Mouse (Mus musculus): ENCODE data around the gene Dgkb. TPM values are rescaled to one million over a fixed set of nuclear protein-coding genes. Genes with fewer than 3 reads are reported as not detected.

Gene Dgkb
- polyA plus RNA-seq, 1 experiment from 2014 or later, result 8.9 TPM

DNA sequence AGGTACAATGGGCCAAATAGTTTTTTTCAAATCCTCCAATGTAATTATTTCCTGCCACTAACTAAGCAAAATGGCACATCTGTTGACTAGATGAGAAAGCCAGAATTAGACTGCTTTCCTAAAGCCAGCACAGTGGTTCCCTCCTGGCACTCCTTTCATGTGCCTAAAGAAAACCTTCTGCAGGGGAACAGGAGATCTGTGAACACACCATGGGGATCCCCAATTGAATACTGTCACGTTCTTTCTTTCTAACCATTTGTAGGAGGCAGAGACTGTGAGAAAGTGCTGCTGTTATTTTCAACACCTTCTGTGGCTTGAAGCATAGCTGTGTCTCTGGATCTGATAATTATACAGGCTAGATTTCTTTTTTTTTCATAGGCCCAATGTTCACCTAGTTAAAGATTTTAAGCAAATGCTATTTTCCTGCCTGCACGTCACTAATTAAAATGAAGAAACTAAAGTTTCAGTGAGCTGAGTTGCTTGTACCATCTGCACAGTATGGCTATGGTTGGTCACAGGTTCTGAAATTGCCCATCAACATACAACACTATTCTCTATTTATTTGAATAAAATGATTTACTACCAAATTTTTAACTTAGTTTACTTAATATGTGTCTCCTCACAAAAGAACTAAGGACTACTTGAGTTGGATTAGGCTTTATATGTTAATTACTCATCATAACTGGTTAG lies 161.1 kb downstream of the Dgkb start:
- Histone ChIP-seq H3K4me1 (ENCODE audit: control insufficient read depth, insufficient read depth, low read length) (no peaks in the 10 kb centered on the region), H3K27me3 (ENCODE audit: control insufficient read depth, insufficient read depth, low read depth, low read length) (no peaks in the 10 kb centered on the region), H3K27ac (ENCODE audit: low read length) (no peak overlapping the region), H3K36me3 (ENCODE audit: control insufficient read depth, insufficient read depth, low read length) (no peaks in the 10 kb centered on the region), H3K9me3 (replicated peaks; ENCODE audit: control insufficient read depth, low read length, poor library complexity, severe bottlenecking) (no peaks in the 10 kb centered on the region), H3K9ac (ENCODE audit: low read depth, low read length) (no peak overlapping the region), H3K4me3 (ENCODE audit: low read depth, low read length) (no peak overlapping the region), H3K4me2 (ENCODE audit: low read length) (no peak overlapping the region)
- WGBS, result 40% methylated on average over 2 of the region's 2 CpGs
- ATAC-seq, result peak; percentile 70

GRCm38 (mm10) chr12:37985352-37985751 lies 167.8 kb downstream of the Dgkb start:
- 76% methylated on average over 1 of the region's 1 CpGs for WGBS
- no peak for ATAC-seq
- H3K4me1 ChIP-seq (ENCODE audit: control insufficient read depth, insufficient read depth, low read length), result no peaks in the 10 kb centered on the region

GRCm38 (mm10) chr12:37988066-37988591 lies 170.6 kb downstream of the Dgkb start:
- H3K9me3 ChIP-seq (replicated peaks; ENCODE audit: control insufficient read depth, low read length, poor library complexity, severe bottlenecking), result no peaks in the 10 kb centered on the region
- no peaks in the 10 kb centered on the region for H3K36me3 ChIP-seq (ENCODE audit: control insufficient read depth, insufficient read depth, low read length)
- no peaks in the 10 kb centered on the region for H3K4me1 ChIP-seq (ENCODE audit: control insufficient read depth, insufficient read depth, low read length)
- no peak overlapping the region for H3K4me3 ChIP-seq (ENCODE audit: low read depth, low read length)
- no peak overlapping the region for H3K9ac ChIP-seq (ENCODE audit: low read depth, low read length)
- no peak overlapping the region for H3K27ac ChIP-seq (ENCODE audit: low read length)
- no peak overlapping the region for H3K4me2 ChIP-seq (ENCODE audit: low read length)
- H3K27me3 ChIP-seq (ENCODE audit: control insufficient read depth, insufficient read depth, low read depth, low read length), result no peaks in the 10 kb centered on the region
- ATAC-seq, result no peak
- 65% methylated on average over 1 of the region's 1 CpGs for WGBS

More at GRCm38 (mm10) chr12:37985352-37985751, 167.8 kb downstream of the Dgkb start:
- H3K27me3 ChIP-seq (ENCODE audit: control insufficient read depth, insufficient read depth, low read depth, low read length), result no peaks in the 10 kb centered on the region
- H3K9me3 ChIP-seq (replicated peaks; ENCODE audit: control insufficient read depth, low read length, poor library complexity, severe bottlenecking), result no peaks in the 10 kb centered on the region
- H3K27ac ChIP-seq (ENCODE audit: low read length), result no peak overlapping the region
- H3K9ac ChIP-seq (ENCODE audit: low read depth, low read length), result no peak overlapping the region
- H3K36me3 ChIP-seq (ENCODE audit: control insufficient read depth, insufficient read depth, low read length), result no peaks in the 10 kb centered on the region
- H3K4me2 ChIP-seq (ENCODE audit: low read length), result no peak overlapping the region
- H3K4me3 ChIP-seq (ENCODE audit: low read depth, low read length), result no peak overlapping the region

DNA sequence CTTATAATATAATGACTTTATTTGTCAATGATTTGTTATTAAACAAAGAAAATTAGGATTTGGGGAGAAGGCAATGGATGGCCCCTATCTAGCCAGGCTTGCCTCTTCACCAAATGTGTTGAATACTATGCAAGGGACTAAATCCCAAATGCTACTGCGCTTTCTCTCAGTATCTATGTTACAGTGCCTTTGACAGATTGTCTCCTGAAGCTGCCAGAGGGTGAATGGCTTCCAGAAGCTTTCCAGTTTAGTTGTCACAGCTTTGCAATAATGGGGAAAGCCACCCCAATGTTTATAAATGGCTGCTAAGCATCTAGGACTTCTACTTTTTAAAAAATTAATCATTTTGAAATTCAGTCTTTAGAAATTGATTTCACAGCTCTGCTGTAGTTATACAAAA lies 175.7 kb downstream of the Dgkb start:
- Histone ChIP-seq H3K27me3 (ENCODE audit: control insufficient read depth, insufficient read depth, low read depth, low read length) (no peaks in the 10 kb centered on the region), H3K4me2 (ENCODE audit: low read length) (no peak overlapping the region), H3K27ac (ENCODE audit: low read length) (no peak overlapping the region), H3K4me1 (ENCODE audit: control insufficient read depth, insufficient read depth, low read length) (no peaks in the 10 kb centered on the region), H3K36me3 (ENCODE audit: control insufficient read depth, insufficient read depth, low read length) (no peaks in the 10 kb centered on the region), H3K4me3 (ENCODE audit: low read depth, low read length) (no peak overlapping the region), H3K9me3 (replicated peaks; ENCODE audit: control insufficient read depth, low read length, poor library complexity, severe bottlenecking) (no peaks in the 10 kb centered on the region), H3K9ac (ENCODE audit: low read depth, low read length) (no peak overlapping the region)
- ATAC-seq, result no peak
- WGBS, result 93% methylated on average over 1 of the region's 1 CpGs

DNA sequence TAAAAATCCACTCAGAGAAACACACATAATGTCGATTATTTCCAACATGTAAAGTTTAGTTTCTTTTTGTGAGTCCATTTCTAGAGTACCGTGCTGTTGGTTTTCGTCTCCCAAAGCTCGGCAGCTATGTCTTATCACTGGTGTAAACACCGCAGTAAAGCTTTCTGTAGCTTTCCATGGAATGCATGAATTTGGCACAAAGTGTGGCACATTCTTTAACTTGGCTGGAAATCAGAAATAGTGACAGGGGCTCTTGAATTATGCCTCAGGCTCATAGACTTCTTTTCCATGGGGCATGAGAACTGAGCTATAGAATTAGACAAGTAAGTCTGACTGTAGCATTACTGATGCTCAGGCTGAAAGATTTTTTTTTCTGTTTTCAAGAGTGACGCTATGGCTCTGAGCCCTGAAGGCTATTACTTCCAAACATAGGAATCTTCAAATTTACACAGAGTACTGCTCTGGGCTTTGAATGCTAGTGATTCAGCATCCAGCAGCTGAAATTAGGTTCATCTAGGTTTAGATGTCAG lies 179.0 kb downstream of the Dgkb start:
- no peaks in the 10 kb centered on the region for H3K36me3 ChIP-seq (ENCODE audit: control insufficient read depth, insufficient read depth, low read length)
- H3K9ac ChIP-seq (ENCODE audit: low read depth, low read length), result no peak overlapping the region
- no peak overlapping the region for H3K4me2 ChIP-seq (ENCODE audit: low read length)
- no peaks in the 10 kb centered on the region for H3K27me3 ChIP-seq (ENCODE audit: control insufficient read depth, insufficient read depth, low read depth, low read length)
- H3K4me1 ChIP-seq (ENCODE audit: control insufficient read depth, insufficient read depth, low read length), result no peaks in the 10 kb centered on the region
- H3K9me3 ChIP-seq (replicated peaks; ENCODE audit: control insufficient read depth, low read length, poor library complexity, severe bottlenecking), result no peaks in the 10 kb centered on the region
- WGBS, result 87% methylated on average over 6 of the region's 6 CpGs
- H3K4me3 ChIP-seq (ENCODE audit: low read depth, low read length), result no peak overlapping the region
- ATAC-seq, result no peak
- no peak overlapping the region for H3K27ac ChIP-seq (ENCODE audit: low read length)

- no peak overlapping the region for H3K4me3 ChIP-seq (ENCODE audit: low read depth, low read length)
- H3K4me2 ChIP-seq (ENCODE audit: low read length), result no peak overlapping the region
- H3K9ac ChIP-seq (ENCODE audit: low read depth, low read length), result no peak overlapping the region
- no peaks in the 10 kb centered on the region for H3K4me1 ChIP-seq (ENCODE audit: control insufficient read depth, insufficient read depth, low read length)
- H3K27ac ChIP-seq (ENCODE audit: low read length), result no peak overlapping the region
- ATAC-seq, result no peak
- WGBS, result 92% methylated on average over 4 of the region's 4 CpGs
- H3K9me3 ChIP-seq (replicated peaks; ENCODE audit: control insufficient read depth, low read length, poor library complexity, severe bottlenecking), result no peaks in the 10 kb centered on the region
- H3K36me3 ChIP-seq (ENCODE audit: control insufficient read depth, insufficient read depth, low read length), result no peaks in the 10 kb centered on the region
- H3K27me3 ChIP-seq (ENCODE audit: control insufficient read depth, insufficient read depth, low read depth, low read length), result no peaks in the 10 kb centered on the region
Measured at GRCm38 (mm10) chr12:38017674-38018073, 200.1 kb downstream of the Dgkb start.

DNA sequence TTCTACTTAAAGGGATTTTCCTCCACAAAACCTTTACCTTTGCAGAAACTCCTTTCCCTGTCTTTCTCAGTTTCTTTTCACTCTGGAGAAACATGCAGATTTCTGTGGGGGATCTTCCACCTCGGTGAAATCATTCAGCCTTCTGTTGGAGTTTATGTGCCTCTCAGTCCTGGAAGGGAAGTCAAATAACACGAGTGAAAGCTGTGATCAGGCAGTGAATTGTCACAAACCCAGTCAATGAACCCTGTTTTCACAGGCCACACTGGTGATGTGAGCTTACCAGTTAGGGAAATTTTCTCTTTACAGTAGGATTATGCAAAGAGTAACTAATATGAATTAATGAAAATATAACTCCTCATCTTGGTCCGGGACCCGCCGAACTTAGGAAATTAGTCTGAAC lies 229.7 kb downstream of the Dgkb start:
- no peak overlapping the region for H3K9ac ChIP-seq (ENCODE audit: low read depth, low read length)
- no peaks in the 10 kb centered on the region for H3K36me3 ChIP-seq (ENCODE audit: control insufficient read depth, insufficient read depth, low read length)
- WGBS, result 90% methylated on average over 5 of the region's 5 CpGs
- H3K27ac ChIP-seq (ENCODE audit: low read length), result no peak overlapping the region
- no peaks in the 10 kb centered on the region for H3K27me3 ChIP-seq (ENCODE audit: control insufficient read depth, insufficient read depth, low read depth, low read length)
- no peak for ATAC-seq
- no peaks in the 10 kb centered on the region for H3K4me1 ChIP-seq (ENCODE audit: control insufficient read depth, insufficient read depth, low read length)
- no peak overlapping the region for H3K4me2 ChIP-seq (ENCODE audit: low read length)
- H3K9me3 ChIP-seq (replicated peaks; ENCODE audit: control insufficient read depth, low read length, poor library complexity, severe bottlenecking), result no peaks in the 10 kb centered on the region
- H3K4me3 ChIP-seq (ENCODE audit: low read depth, low read length), result no peak overlapping the region

DNA sequence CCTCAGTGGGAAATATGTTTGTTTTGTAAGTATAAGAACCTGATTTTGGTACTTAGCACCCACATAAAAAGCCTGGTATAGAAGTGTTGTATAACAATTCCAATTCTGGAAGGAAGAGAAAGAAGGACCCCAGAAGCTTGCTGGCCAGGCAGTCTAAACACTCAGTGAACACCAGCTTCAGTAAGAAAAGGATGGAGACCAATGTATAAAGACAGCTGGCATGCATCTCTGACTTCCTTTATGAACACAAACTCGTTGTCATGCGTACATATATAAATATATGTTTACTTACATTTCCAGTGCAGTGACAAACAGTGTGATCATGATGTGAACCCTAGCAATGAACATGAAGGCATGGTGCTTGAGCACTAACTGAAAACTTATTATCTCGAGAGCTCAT lies 270.7 kb downstream of the Dgkb start:
- no peak overlapping the region for H3K9ac ChIP-seq (ENCODE audit: low read depth, low read length)
- ATAC-seq, result no peak
- no peak overlapping the region for H3K4me3 ChIP-seq (ENCODE audit: low read depth, low read length)
- 88% methylated on average over 3 of the region's 3 CpGs for WGBS
- no peaks in the 10 kb centered on the region for H3K4me1 ChIP-seq (ENCODE audit: control insufficient read depth, insufficient read depth, low read length)
- H3K36me3 ChIP-seq (ENCODE audit: control insufficient read depth, insufficient read depth, low read length), result no peaks in the 10 kb centered on the region
- no peak overlapping the region for H3K4me2 ChIP-seq (ENCODE audit: low read length)
- no peak overlapping the region for H3K27ac ChIP-seq (ENCODE audit: low read length)
- H3K27me3 ChIP-seq (ENCODE audit: control insufficient read depth, insufficient read depth, low read depth, low read length), result no peaks in the 10 kb centered on the region
- no peaks in the 10 kb centered on the region for H3K9me3 ChIP-seq (replicated peaks; ENCODE audit: control insufficient read depth, low read length, poor library complexity, severe bottlenecking)

GRCm38 (mm10) chr12:38111928-38112327 lies 294.4 kb downstream of the Dgkb start:
- Histone ChIP-seq H3K4me1 (ENCODE audit: control insufficient read depth, insufficient read depth, low read length) (no peaks in the 10 kb centered on the region), H3K9me3 (replicated peaks; ENCODE audit: control insufficient read depth, low read length, poor library complexity, severe bottlenecking) (no peaks in the 10 kb centered on the region), H3K27me3 (ENCODE audit: control insufficient read depth, insufficient read depth, low read depth, low read length) (no peaks in the 10 kb centered on the region), H3K4me3 (ENCODE audit: low read depth, low read length) (no peak overlapping the region), H3K36me3 (ENCODE audit: control insufficient read depth, insufficient read depth, low read length) (no peaks in the 10 kb centered on the region), H3K4me2 (ENCODE audit: low read length) (no peak overlapping the region), H3K27ac (ENCODE audit: low read length) (no peak overlapping the region), H3K9ac (ENCODE audit: low read depth, low read length) (no peak overlapping the region)
- ATAC-seq, result no peak
- 81% methylated on average over 3 of the region's 3 CpGs for WGBS
